Mouse (Mus musculus): ENCODE data around the gene Med24. TPM values are rescaled to one million over a fixed set of nuclear protein-coding genes. Genes with fewer than 3 reads are reported as not detected.

Med24 gene
- 39.6 and 42.5 TPM in 2 replicates for polyA plus RNA-seq (2015; fragmentation: Nextera tagmentation; extraction: Ambion mirVana)

DNA sequence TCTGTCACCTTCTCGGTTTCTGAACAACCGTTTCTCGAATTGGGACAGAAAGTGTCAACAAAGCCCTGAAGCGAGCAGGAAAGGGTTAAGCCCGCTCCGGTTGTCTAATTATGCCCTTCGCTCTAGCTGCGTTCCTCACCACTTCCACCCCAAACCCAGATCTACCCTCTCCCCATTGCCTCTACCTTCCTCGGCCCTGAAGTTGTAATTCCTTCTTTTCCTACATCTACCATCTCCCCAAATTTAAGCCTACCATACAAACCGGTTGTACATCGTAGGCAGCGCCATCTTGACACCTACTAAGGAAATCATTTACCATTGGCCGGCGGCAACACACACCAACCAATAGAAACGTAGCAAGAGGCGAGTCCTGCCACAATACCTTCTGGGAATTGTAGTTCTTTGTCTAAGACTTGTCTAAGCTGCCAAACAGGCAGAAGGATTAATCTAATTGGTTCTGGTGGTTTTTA, at the start of gene Med24:
TSS of gene Med24 (minus strand) at position 317 of the 470 bp plus-strand sequence.
- ATAC-seq, result peak; percentile 94
- Histone ChIP-seq H3K27ac (no peak within 1 kb of the TSS), H3K4me2 (replicated peaks) (peak within 1 kb of the TSS; percentile 63), H3K4me3 (replicated peaks) (peak within 1 kb of the TSS; percentile 61), H3K36me3 (no peaks in the 10 kb centered on the region), H3K27me3 (replicated peaks) (no peaks in the 10 kb centered on the region), H3K9ac (peak within 1 kb of the TSS; percentile 54), H3K4me1 (replicated peaks) (peaks cover 4% of the 10 kb centered on the region; the same call in 1 of the 2 replicates), H3K9me3 (0 out of 2 replicates have a peak, but pooled peaks cover 1% of the 10 kb centered on the region)
- WGBS, result under 1% methylated on average over 16 of the region's 16 CpGs

- H3K27me3 ChIP-seq (replicated peaks), result no peaks in the 10 kb centered on the region
- H3K9me3 ChIP-seq, result no peaks in the 10 kb centered on the region
- H3K27ac ChIP-seq, result peak overlapping the region; percentile 84; the same call in 1 of the 2 replicates
- no peak overlapping the region for H3K4me3 ChIP-seq (replicated peaks)
- ATAC-seq, result no peak
- no peak overlapping the region for H3K4me2 ChIP-seq (replicated peaks)
- no peaks in the 10 kb centered on the region for H3K36me3 ChIP-seq
- no peak overlapping the region for H3K9ac ChIP-seq
- peaks cover 61% of the 10 kb centered on the region for H3K4me1 ChIP-seq (replicated peaks)
Observed at GRCm38 (mm10) chr11:98777888-98778287, 48.7 kb upstream of the Med24 start.

- 0 out of 2 replicates have a peak overlapping the region, but pooled peaks have one; percentile 24 for H3K9ac ChIP-seq
- no peak for ATAC-seq
- H3K4me1 ChIP-seq (replicated peaks), result peaks cover 59% of the 10 kb centered on the region
Observed at GRCm38 (mm10) chr11:98776843-98777590, 47.8 kb upstream of the Med24 start.

DNA sequence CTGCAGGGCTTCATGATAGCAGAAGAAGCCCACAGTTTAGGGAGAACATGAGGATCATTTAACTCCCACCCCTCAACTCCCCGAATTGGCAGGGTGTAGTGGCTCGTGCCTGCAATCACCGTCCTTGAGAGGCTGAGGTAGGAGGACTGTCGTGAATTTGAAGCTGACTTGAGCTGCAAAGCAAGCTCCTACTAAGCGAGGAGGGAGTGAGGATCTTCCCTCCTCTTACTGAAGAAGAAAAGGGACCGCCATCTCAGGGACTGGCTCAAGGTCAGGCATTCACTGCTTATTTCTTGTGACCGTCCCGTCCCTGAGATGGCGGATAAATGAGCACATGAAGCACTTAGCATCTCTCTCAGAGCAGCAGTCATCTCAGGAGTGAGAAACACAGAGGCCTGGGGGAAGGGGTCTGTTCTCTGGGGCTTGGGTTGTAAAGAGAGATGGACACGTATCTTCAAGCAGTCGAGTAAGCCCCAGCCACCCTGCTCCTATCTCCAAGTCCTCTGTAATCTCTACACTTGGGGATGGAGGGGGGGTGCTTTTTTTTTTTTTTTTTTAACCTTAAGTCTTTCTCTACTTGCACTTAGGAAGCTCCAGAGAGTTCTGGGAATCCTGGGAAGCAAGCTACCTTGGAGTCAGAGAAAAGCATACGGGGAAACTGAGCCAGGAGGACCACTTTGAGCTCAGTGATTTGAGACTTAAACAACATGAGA, 47.0 kb upstream of the Med24 start:
- Histone ChIP-seq H3K4me1 (replicated peaks) (peaks cover 56% of the 10 kb centered on the region), H3K4me3 (replicated peaks) (no peak overlapping the region), H3K9ac (peak overlapping the region; percentile 24; the same call in 1 of the 2 replicates), H3K27ac (peak overlapping the region; percentile 84), H3K9me3 (no peaks in the 10 kb centered on the region), H3K36me3 (peaks cover 2% of the 10 kb centered on the region; the same call in 1 of the 2 replicates), H3K27me3 (replicated peaks) (no peaks in the 10 kb centered on the region), H3K4me2 (replicated peaks) (peak overlapping the region; percentile 76)
- 31% methylated on average over 12 of the region's 12 CpGs for WGBS
- no peak for ATAC-seq

More at GRCm38 (mm10) chr11:98776843-98777590, 47.8 kb upstream of the Med24 start:
- no peaks in the 10 kb centered on the region for H3K27me3 ChIP-seq (replicated peaks)
- H3K9me3 ChIP-seq, result no peaks in the 10 kb centered on the region
- H3K4me2 ChIP-seq (replicated peaks), result peak overlapping the region; percentile 22
- 12% methylated on average over 9 of the region's 9 CpGs for WGBS
- peak overlapping the region; percentile 84 for H3K27ac ChIP-seq
- no peaks in the 10 kb centered on the region for H3K36me3 ChIP-seq
- no peak overlapping the region for H3K4me3 ChIP-seq (replicated peaks)

GRCm38 (mm10) chr11:98775348-98776051, 46.3 kb upstream of the Med24 start:
- H3K9ac ChIP-seq, result peak overlapping the region; percentile 43; the same call in 1 of the 2 replicates
- H3K27ac ChIP-seq, result peak overlapping the region; percentile 84
- no peaks in the 10 kb centered on the region for H3K9me3 ChIP-seq
- H3K4me1 ChIP-seq (replicated peaks), result peaks cover 56% of the 10 kb centered on the region
- H3K27me3 ChIP-seq (replicated peaks), result no peaks in the 10 kb centered on the region
- ATAC-seq, result peak; percentile 79
- H3K36me3 ChIP-seq, result peaks cover 7% of the 10 kb centered on the region
- H3K4me2 ChIP-seq (replicated peaks), result peak overlapping the region; percentile 76
- 1% methylated on average over 15 of the region's 15 CpGs for WGBS
- peak overlapping the region; percentile 32 for H3K4me3 ChIP-seq (replicated peaks)

GRCm38 (mm10) chr11:98774582-98775347, 45.5 kb upstream of the Med24 start, which contains the start of gene Nr1d1:
Gene Nr1d1 (minus strand): TSS chr11:98775333.
- WGBS, result 1% methylated on average over 22 of the region's 22 CpGs
- H3K27me3 ChIP-seq (replicated peaks), result no peaks in the 10 kb centered on the region
- peak within 1 kb of the TSS; percentile 32 for H3K4me3 ChIP-seq (replicated peaks)
- H3K4me1 ChIP-seq (replicated peaks), result peaks cover 56% of the 10 kb centered on the region
- no peaks in the 10 kb centered on the region for H3K9me3 ChIP-seq
- H3K36me3 ChIP-seq, result peaks cover 14% of the 10 kb centered on the region
- H3K9ac ChIP-seq, result peak within 1 kb of the TSS; percentile 43
- H3K4me2 ChIP-seq (replicated peaks), result peak within 1 kb of the TSS; percentile 76
- peak; percentile 8 for ATAC-seq
- H3K27ac ChIP-seq, result peak within 1 kb of the TSS; percentile 84

DNA sequence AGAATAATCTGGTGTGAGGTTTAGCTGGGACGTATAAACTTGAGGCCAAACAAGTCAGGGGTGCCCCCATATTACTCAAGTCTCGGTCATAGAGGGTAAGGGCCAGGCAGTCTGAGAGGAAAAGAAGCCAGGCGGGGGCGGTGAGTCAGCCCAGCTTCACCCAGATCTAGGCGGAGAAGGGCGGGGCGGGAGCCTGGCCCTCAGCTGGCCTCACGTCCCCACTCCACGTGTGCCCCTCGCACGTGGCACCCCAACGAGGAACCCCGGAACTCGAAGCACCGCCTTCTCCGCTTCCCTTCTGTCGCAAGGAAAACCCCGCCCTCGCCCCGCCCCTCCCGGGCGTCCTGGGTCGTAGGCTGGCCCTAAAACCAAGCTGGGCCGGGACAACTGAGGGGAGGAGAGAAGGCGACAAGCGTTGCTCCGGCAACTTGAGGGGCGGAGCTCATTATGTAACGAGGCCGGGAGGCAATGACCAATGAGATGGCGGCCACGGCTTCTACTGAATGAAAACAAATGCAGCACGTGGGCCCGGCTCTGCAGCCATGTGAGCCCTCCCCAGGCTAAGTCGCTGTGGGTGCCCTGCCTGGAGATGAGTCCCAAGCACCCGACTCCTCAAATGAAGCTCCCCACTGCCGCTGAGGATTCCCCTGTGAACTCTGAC, 44.5 kb upstream of the Med24 start:
- peak; percentile 84 for ATAC-seq
- no peaks in the 10 kb centered on the region for H3K9me3 ChIP-seq
- no peaks in the 10 kb centered on the region for H3K27me3 ChIP-seq (replicated peaks)
- WGBS, result under 1% methylated on average over 37 of the region's 37 CpGs
- peak overlapping the region; percentile 32 for H3K4me3 ChIP-seq (replicated peaks)
- peak overlapping the region; percentile 43; the same call in 1 of the 2 replicates for H3K9ac ChIP-seq
- H3K4me2 ChIP-seq (replicated peaks), result peak overlapping the region; percentile 76
- H3K27ac ChIP-seq, result peak overlapping the region; percentile 14; the same call in 1 of the 2 replicates
- peaks cover 65% of the 10 kb centered on the region for H3K4me1 ChIP-seq (replicated peaks)
- peaks cover 21% of the 10 kb centered on the region for H3K36me3 ChIP-seq

DNA sequence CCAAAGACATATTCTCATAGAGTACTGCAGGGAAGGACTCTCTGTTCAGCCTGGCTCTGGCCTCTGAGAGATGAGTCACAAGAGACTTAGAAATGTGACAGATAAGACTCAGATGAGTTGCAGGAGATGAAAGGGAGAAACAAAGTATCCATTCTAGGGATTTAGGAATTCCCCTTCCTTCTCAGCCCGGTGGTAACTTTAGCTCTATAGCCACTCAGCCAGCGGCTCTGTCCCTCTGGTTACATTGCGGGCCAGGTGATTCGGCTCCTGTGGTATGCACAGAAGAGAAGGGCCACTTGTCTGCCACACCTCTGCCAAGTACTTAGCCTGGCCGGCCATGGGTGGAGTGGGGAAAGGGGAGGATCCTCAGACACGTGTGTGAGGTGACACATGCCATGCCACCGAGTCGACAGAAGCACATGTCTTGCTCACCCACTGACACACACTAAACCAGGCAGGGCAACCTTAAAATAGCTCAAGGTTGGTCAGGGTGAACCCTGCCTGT, 43.5 kb upstream of the Med24 start:
- Histone ChIP-seq H3K4me1 (replicated peaks) (peaks cover 73% of the 10 kb centered on the region), H3K9ac (no peak overlapping the region), H3K4me3 (replicated peaks) (no peak overlapping the region), H3K36me3 (peaks cover 21% of the 10 kb centered on the region), H3K27ac (peak overlapping the region; percentile 52), H3K9me3 (no peaks in the 10 kb centered on the region), H3K4me2 (replicated peaks) (0 out of 2 replicates have a peak overlapping the region, but pooled peaks have one; percentile 12), H3K27me3 (replicated peaks) (no peaks in the 10 kb centered on the region)
- ATAC-seq, result no peak; the same call in 1 of the 2 replicates
- 49% methylated on average over 8 of the region's 8 CpGs for WGBS

DNA sequence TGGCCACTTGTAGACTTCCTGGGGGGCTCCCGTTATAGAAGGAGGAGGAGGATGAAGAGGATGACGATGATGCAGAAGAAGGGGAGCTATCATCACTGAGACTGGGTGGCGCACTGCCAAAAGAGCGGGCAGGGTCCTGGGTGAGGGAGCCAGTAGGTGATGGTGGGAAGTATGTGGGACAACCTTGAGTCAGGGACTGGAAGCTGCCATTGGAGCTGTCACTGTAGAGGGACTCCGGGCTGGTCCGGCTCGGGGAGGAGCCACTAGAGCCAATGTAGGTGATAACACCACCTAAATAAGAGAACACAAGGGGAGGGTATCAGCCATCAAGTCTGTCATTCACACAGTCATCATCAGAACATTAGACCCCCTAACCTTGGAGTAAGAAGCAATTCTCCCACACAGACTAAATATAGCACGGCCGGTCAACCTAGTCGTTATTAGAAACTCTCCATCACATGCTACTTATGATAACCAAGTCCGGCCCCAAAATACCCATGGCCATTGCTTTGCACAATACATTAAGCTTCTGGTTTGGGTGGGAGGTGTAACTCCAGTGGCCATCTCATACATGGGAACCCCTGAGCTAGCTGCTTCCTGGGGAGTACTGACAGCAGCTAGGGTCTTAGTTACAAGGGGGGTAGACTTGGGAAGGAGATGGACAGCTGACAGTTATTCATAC, 42.8 kb upstream of the Med24 start:
- Histone ChIP-seq H3K27ac (peak overlapping the region; percentile 52; the same call in 1 of the 2 replicates), H3K4me2 (replicated peaks) (no peak overlapping the region), H3K36me3 (peaks cover 21% of the 10 kb centered on the region), H3K4me3 (replicated peaks) (no peak overlapping the region), H3K27me3 (replicated peaks) (no peaks in the 10 kb centered on the region), H3K9me3 (no peaks in the 10 kb centered on the region), H3K9ac (no peak overlapping the region), H3K4me1 (replicated peaks) (peaks cover 74% of the 10 kb centered on the region)
- no peak for ATAC-seq
- 86% methylated on average over 11 of the region's 11 CpGs for WGBS

- Histone ChIP-seq H3K4me1 (replicated peaks) (peaks cover 72% of the 10 kb centered on the region), H3K27ac (no peak overlapping the region)
- 94% methylated on average over 18 of the region's 18 CpGs for WGBS
Observed at GRCm38 (mm10) chr11:98771131-98771530, 41.9 kb upstream of the Med24 start.

More at GRCm38 (mm10) chr11:98771131-98771530, 41.9 kb upstream of the Med24 start:
- no peak overlapping the region for H3K4me3 ChIP-seq (replicated peaks)
- H3K27me3 ChIP-seq (replicated peaks), result no peaks in the 10 kb centered on the region
- peaks cover 21% of the 10 kb centered on the region for H3K36me3 ChIP-seq
- H3K9me3 ChIP-seq, result no peaks in the 10 kb centered on the region
- ATAC-seq, result no peak
- no peak overlapping the region for H3K4me2 ChIP-seq (replicated peaks)
- no peak overlapping the region for H3K9ac ChIP-seq
